Mouse (Mus musculus): ENCODE measurements around the gene Vsig8.
A peak's percentile ranks its signal among the peaks of the same experiment; 100 is the strongest.

The Vsig8 gene

DNA sequence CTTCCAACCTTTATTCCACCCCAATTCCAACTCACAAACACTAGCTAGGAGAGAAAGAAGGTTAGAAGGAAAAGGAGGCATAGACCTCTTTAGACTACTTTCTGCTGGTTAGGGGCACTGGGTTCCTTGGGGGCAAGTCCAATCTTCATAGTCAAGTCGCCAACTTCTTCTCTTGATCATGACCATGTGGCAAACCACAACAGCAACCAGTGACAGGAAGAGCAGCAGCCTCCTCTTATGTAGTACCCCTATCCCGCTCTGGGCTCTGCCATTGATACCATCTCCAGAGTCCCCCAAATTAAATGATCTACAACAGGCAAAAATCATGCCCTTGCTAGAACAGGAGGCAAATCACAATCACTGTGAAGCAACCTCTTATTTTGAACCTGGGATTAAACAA, 38.2 kb downstream of the Vsig8 start:
- DNase-seq = no peak

DNA sequence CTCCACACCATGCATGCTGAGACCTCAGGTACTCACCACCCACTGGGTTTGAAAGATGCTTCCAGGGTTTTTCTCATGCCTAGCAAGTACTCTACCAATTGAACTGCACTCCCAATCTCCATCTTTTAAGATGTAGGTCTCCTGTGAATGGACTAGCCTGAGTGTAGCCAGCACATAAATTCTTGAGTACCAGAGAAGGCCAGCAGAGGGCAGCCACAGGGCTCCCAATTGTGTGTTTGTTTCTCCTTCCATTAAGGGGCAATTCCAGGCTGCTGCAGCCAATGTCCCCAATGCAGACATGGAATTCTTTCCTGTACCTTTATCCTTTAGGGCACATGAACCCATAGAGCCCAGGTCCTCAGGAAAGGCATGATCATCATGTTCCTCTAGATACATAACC, 38.8 kb downstream of the Vsig8 start:
- DNase-seq = peak; percentile 66

DNA sequence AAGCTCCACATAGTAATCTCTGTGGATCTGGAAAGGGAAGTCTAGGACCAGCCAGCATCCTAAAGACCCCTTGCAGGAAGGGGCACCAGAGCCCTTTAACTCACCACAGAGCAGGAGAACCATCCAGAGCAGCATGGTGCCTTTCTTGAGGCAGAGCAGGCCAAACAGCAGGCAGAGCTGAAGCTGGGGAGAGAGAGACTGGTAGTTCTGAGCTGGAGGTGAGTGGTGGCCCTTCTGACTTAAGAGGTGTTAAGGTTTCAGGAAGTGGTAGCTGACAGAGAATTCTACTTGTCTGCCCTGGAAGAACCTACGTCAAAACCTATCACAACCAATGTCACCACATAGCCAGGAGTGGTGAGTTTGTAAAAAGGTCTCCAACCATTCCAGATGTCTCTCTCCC, 46.6 kb downstream of the Vsig8 start, which contains the start of gene Fcrl6:
Fcrl6 (minus strand) TSS at position 226 of the 400 bp plus-strand sequence.
- DNase-seq = no peak

DNA sequence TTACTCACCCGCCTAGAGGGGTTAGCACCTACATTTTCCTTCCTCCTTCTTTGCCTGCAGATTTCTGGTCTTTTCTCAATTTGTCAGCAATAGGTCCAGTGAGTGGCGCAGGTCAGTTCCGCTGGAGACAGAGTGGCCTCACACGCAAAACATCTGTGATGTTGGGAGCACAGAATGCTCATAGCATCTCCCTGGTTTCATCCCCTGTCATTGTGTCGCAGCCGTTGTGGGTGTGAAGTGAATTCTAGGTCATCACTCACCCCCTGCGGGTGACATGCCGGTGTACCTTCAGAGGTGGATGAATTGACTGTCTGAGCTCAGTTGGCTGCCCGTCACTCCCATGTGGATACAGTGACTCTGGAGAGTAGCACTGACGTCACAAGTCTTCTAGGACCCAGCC, 55.6 kb downstream of the Vsig8 start:
- DNase-seq = no peak

DNA sequence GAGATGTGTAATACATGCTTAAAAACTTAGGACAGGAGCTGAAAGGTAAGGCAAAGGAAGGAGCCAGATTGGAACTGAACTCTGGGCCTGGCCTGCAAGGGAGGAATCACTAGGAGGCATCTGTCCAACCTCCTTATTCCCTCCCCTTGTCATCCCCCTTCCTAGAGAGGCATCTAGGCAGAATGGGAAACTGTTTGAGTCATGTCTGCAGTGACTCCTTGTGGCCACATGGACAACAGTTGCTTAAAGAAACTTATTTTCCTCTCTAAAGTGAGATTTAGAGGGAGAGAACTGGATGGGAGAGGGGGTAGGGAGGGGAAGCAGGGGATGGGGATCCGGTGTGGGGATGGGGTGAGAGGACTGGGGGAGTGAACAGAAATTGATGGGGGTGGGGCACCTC, 57.0 kb downstream of the Vsig8 start:
- peak; percentile 41 for DNase-seq
